In the genomic region with DNA sequence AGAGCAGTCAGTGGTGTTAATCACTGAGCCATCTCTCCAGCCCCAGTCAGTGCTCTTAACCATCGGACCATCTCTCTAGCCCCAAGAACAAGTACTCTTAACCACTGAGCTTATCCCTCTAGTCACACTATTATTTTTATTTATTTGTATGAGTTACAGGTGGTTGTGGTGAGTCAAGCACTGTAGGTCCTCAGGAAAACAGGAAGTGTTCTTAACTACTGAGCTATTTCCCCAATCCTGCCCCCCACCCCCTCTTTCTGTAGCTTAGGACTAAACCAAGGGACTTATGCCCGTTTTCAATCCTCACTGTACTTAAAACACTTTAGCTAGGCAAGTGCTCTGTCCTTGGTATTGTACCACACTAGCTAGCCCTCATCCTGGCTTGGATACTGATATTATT, we compare ENCODE assay signal across 21 mouse cellular contexts. TPM values are rescaled to one million over a fixed set of nuclear protein-coding genes. Genes with fewer than 3 reads are reported as not detected.
DNase-seq lines count a peak whose midpoint lies in the region; ATAC-seq and TF ChIP-seq lines count a peak whose summit lies in the region.
"Had no signal": no experiment of that assay in that cellular context is flagged by ENCODE, and none has a peak within 500 bp of the region (broad histone marks: within the 10 kb centered on the region; RNA-seq: fewer than 3 reads in every experiment).

No protein-coding gene starts in this region.

- no peak for TF ChIP-seq CTCF in liver, adult 2 months (IDR thresholded peaks at IDR 0.05; ENCODE audit: low read depth, low read length)
- TF ChIP-seq CTCF in G1E (IDR thresholded peaks at IDR 0.05; ENCODE audit: low read depth, low read length), result no peak
- no peak for TF ChIP-seq CTCF in lung, postnatal 0 days (IDR thresholded peaks at IDR 0.05)

- no peak for DNase-seq in liver, adult 2 months (ENCODE audit: extremely low read depth, low read depth, low spot score)
- DNase-seq in liver (no peak), G1E (ENCODE audit: low spot score) (peak; percentile 5)
- DNase-seq in splenic B cell, adult 2 months (ENCODE audit: low read depth, low spot score), result peak; percentile 57
- no peak for DNase-seq in midbrain, embryonic 11.5 days (ENCODE audit: low spot score, missing footprints)
- no peak for DNase-seq in lung, postnatal 0 days (ENCODE audit: low spot score)
- DNase-seq: adrenal gland, postnatal 14 days; cerebellum, adult 11-12 months; cerebellum, adult 9-11 months; cerebellum, postnatal 36 days; forebrain, postnatal 0 days; gastrocnemius, postnatal 14 days; heart, adult 11 months; heart, postnatal 36 days had no signal

- H3K27me3 ChIP-seq in liver, adult 2 months (ENCODE audit: control insufficient read depth, insufficient read depth, low read length), result no peaks in the 10 kb centered on the region
- H3K27me3 ChIP-seq in G1E (ENCODE audit: insufficient read depth, low read length), result no peaks in the 10 kb centered on the region
- H3K27me3 ChIP-seq in splenic B cell, adult 2 months (ENCODE audit: control insufficient read depth, insufficient read depth, low read length, poor library complexity, severe bottlenecking), result no peaks in the 10 kb centered on the region
- H3K27me3 ChIP-seq in midbrain, embryonic 11.5 days (ENCODE audit: control insufficient read depth, insufficient read depth, low read length), result no peaks in the 10 kb centered on the region
- H3K27me3 ChIP-seq in lung, postnatal 0 days (replicated peaks; ENCODE audit: insufficient read depth, low read length), result no peaks in the 10 kb centered on the region
- H3K27me3 ChIP-seq: CH12.LX; forebrain, embryonic 13.5 days; heart, embryonic 13.5 days; hindbrain, embryonic 12.5 days had no signal

- H3K4me3 ChIP-seq in liver, adult 2 months (ENCODE audit: insufficient read depth, low read depth, low read length), result no peak overlapping the region
- H3K4me3 ChIP-seq in G1E (ENCODE audit: low read depth, low read length), result no peak overlapping the region
- no peak overlapping the region for H3K4me3 ChIP-seq in midbrain, embryonic 11.5 days (ENCODE audit: low read depth, low read length)
- no peak overlapping the region for H3K4me3 ChIP-seq in lung, postnatal 0 days (ENCODE audit: low read depth, low read length)
- H3K4me3 ChIP-seq: embryonic facial prominence, embryonic 10.5 days; forebrain, embryonic 13.5 days; heart, embryonic 13.5 days; hindbrain, embryonic 12.5 days had no signal

- no peaks in the 10 kb centered on the region for H3K36me3 ChIP-seq in liver, adult 2 months (ENCODE audit: control insufficient read depth, insufficient read depth, low read length)
- H3K36me3 ChIP-seq in G1E (replicated peaks), result no peaks in the 10 kb centered on the region
- H3K36me3 ChIP-seq in splenic B cell, adult 2 months (ENCODE audit: control insufficient read depth, insufficient read depth, low read length, poor library complexity, severe bottlenecking), result no peaks in the 10 kb centered on the region
- H3K36me3 ChIP-seq in midbrain, embryonic 11.5 days (ENCODE audit: control insufficient read depth, insufficient read depth, low read length), result no peaks in the 10 kb centered on the region
- H3K36me3 ChIP-seq in lung, postnatal 0 days (ENCODE audit: insufficient read depth, low read length), result no peaks in the 10 kb centered on the region
- H3K36me3 ChIP-seq: embryonic facial prominence, embryonic 10.5 days; heart, embryonic 13.5 days; hindbrain, embryonic 12.5 days had no signal

- no peaks in the 10 kb centered on the region for H3K9me3 ChIP-seq in G1E (replicated peaks)
- no peaks in the 10 kb centered on the region for H3K9me3 ChIP-seq in midbrain, embryonic 11.5 days (ENCODE audit: control insufficient read depth, low read length)
- no peaks in the 10 kb centered on the region for H3K9me3 ChIP-seq in lung, postnatal 0 days (ENCODE audit: low read length)
- H3K9me3 ChIP-seq: embryonic facial prominence, embryonic 10.5 days; forebrain, embryonic 13.5 days; heart, embryonic 13.5 days; hindbrain, embryonic 12.5 days had no signal

- no peak for ATAC-seq in G1E (ENCODE audit: extremely low read depth, insufficient number of reproducible peaks, low FRiP score, poor library complexity, severe bottlenecking)
- ATAC-seq in granulocyte monocyte progenitor cell, adult 5-6 weeks (replicated peaks; ENCODE audit: poor library complexity, severe bottlenecking), result peak; percentile 80
- ATAC-seq in midbrain, embryonic 11.5 days (ENCODE audit: low FRiP score), result no peak
- no peak for ATAC-seq in lung, postnatal 0 days
- ATAC-seq: forebrain, embryonic 13.5 days; forebrain, postnatal 0 days; hindbrain, embryonic 16.5 days had no signal

- H3K79me2 ChIP-seq in liver, adult 2 months (ENCODE audit: control insufficient read depth, insufficient read depth, low read length), result peaks cover 21% of the 10 kb centered on the region; the same call in 1 of the 2 replicates

- H3K4me1 ChIP-seq in liver, adult 2 months (ENCODE audit: control insufficient read depth, insufficient read depth, low read length), result peaks cover 23% of the 10 kb centered on the region
- H3K4me1 ChIP-seq in G1E (ENCODE audit: insufficient read depth, low read depth, low read length), result peaks cover 8% of the 10 kb centered on the region
- no peaks in the 10 kb centered on the region for H3K4me1 ChIP-seq in midbrain, embryonic 11.5 days (ENCODE audit: control insufficient read depth, insufficient read depth, low read length)
- H3K4me1 ChIP-seq in lung, postnatal 0 days (ENCODE audit: insufficient read depth, low read depth, low read length), result no peaks in the 10 kb centered on the region
- H3K4me1 ChIP-seq: embryonic facial prominence, embryonic 10.5 days; forebrain, embryonic 13.5 days; heart, embryonic 13.5 days; hindbrain, embryonic 12.5 days had no signal

- 68% methylated on average over 2 of the region's 2 CpGs for WGBS in liver, adult 2 months
- 85% methylated on average over 2 of the region's 2 CpGs for WGBS in midbrain, embryonic 11.5 days
- WGBS in lung, postnatal 0 days, result 67% methylated on average over 2 of the region's 2 CpGs

- no peak for TF ChIP-seq POLR2A in liver, adult 2 months (IDR thresholded peaks at IDR 0.05; ENCODE audit: extremely low read depth, insufficient read depth, low read length)

- 0 out of 2 replicates have a peak overlapping the region, but pooled peaks have one; percentile 29 for H3K27ac ChIP-seq in liver, adult 2 months (replicated peaks; ENCODE audit: insufficient read depth, low read depth, low read length)
- no peak overlapping the region for H3K27ac ChIP-seq in midbrain, embryonic 11.5 days (ENCODE audit: low read depth, low read length)
- no peak overlapping the region for H3K27ac ChIP-seq in lung, postnatal 0 days (ENCODE audit: low read length)
- H3K27ac ChIP-seq: embryonic facial prominence, embryonic 10.5 days; forebrain, embryonic 13.5 days; heart, embryonic 13.5 days; hindbrain, embryonic 12.5 days had no signal

- TF ChIP-seq EP300 in lung, postnatal 0 days (IDR thresholded peaks at IDR 0.05), result no peak

- no peak overlapping the region for H3K9ac ChIP-seq in liver, adult 2 months (ENCODE audit: low read depth, low read length)
- H3K9ac ChIP-seq in midbrain, embryonic 11.5 days (ENCODE audit: low read length), result no peak overlapping the region
- no peak overlapping the region for H3K9ac ChIP-seq in lung, postnatal 0 days (replicated peaks; ENCODE audit: low read depth)
- H3K9ac ChIP-seq: forebrain, embryonic 13.5 days; forebrain, postnatal 0 days; heart, embryonic 13.5 days; hindbrain, embryonic 12.5 days had no signal

- H3K4me2 ChIP-seq in midbrain, embryonic 11.5 days, result no peak overlapping the region
- no peak overlapping the region for H3K4me2 ChIP-seq in lung, postnatal 0 days (replicated peaks; ENCODE audit: low read depth, low read length)
- H3K4me2 ChIP-seq: forebrain, embryonic 13.5 days; heart, embryonic 13.5 days; hindbrain, embryonic 12.5 days had no signal

RNA-seq across cellular contexts. Expression of a gene that starts 17.2 kb away (rescaled TPM):
- total RNA-seq in liver, adult 2 months (2014; rRNA removed), result 9.3 and 12.3 TPM in 2 replicates
- 4.3 and 5.1 TPM in 2 replicates for polyA plus RNA-seq in liver, adult 2 months (2012; rRNA removed)
- total RNA-seq in G1E (2014; fragmentation: Nextera tagmentation) (22.7 and 24.9 TPM in 2 replicates), G1E (2017) (1.9 and 2.5 TPM in 2 replicates)
- 6.2 and 6.4 TPM in 2 replicates for polyA plus RNA-seq in G1E (2012)
- 0.15 TPM in 1 of 2 replicates, not detected in the other for total RNA-seq in granulocyte monocyte progenitor cell, adult 5-6 weeks (2014; fragmentation: Nextera tagmentation)
- not detected in 2 replicates for total RNA-seq in granulocyte monocyte progenitor cell, adult 5-6 weeks (2017)
- polyA plus RNA-seq in midbrain, embryonic 11.5 days (2014; fragmentation: Nextera tagmentation; extraction: Ambion mirVana), result 20.6 and 20.9 TPM in 2 replicates
- 3.4 and 3.9 TPM in 2 replicates for polyA plus RNA-seq in lung, postnatal 0 days (2015; fragmentation: Nextera tagmentation; extraction: Ambion mirVana)

Comparison
In these comparisons a context has a peak if more than half of its experiments do, and no peak if none do; other contexts are left out.
1. DNase-seq: peak in G1E (single experiment) and splenic B cell, adult 2 months (single experiment); none in liver, adult 2 months (single experiment), liver (single experiment), midbrain, embryonic 11.5 days (single experiment) and lung, postnatal 0 days (single experiment).